Mouse (Mus musculus) layer of hippocampus, adult 9-10 months (tissue): ENCODE results near the gene Rasal3.

Experiments used
- DNase-seq: peaks from one replicate; pipeline ENCODE4 v3.0.0; 2022; ENCODE audit warnings: low spot score

Rasal3 gene

GRCm38 (mm10) chr17:32354211-32354610 is 49.2 kb downstream of the Rasal3 start:
- no peak for DNase-seq

- DNase-seq = peak; percentile 41
Observed at GRCm38 (mm10) chr17:32353696-32354095, 49.7 kb downstream of the Rasal3 start.

- no peak for DNase-seq
Observed at GRCm38 (mm10) chr17:32351726-32352125, 51.7 kb downstream of the Rasal3 start.

- no peak for DNase-seq
Observed at GRCm38 (mm10) chr17:32351269-32351668, 52.1 kb downstream of the Rasal3 start.

GRCm38 (mm10) chr17:32350382-32350983 is 52.9 kb downstream of the Rasal3 start, which contains the start of gene Akap8l:
Gene Akap8l, minus strand, starts transcription at chr17:32350607.
- DNase-seq = peak; percentile 100

- no peak for DNase-seq
Observed at GRCm38 (mm10) chr17:32349851-32350381, 53.5 kb downstream of the Rasal3 start.

- no peak for DNase-seq
Observed at GRCm38 (mm10) chr17:32349037-32349732, 54.2 kb downstream of the Rasal3 start.

- DNase-seq = no peak
Observed at GRCm38 (mm10) chr17:32348406-32348805, 55.0 kb downstream of the Rasal3 start.

GRCm38 (mm10) chr17:32341102-32341501 is 62.3 kb downstream of the Rasal3 start:
- no peak for DNase-seq
